Mouse (Mus musculus) E14TG2a.4 (cell line): ENCODE measurements at regions not wholly inside any gene's neighbourhood (a gene's known extent, or its start where the extent isn't known, plus 50 kb on each side); places are given as distances from the start of the nearest gene placed in this dataset.

Experiments
- CTCF ChIP-seq: conservative IDR thresholded peaks from 2 replicates; pipeline ENCODE4 v1.5.1; 2014; ENCODE audit warnings: low read length
- NANOG ChIP-seq: IDR thresholded peaks from 2 replicates; pipeline ENCODE4 v1.6.1; 2014; ENCODE audit warnings: borderline replicate concordance, low read length, mixed read lengths
- POU5F1 ChIP-seq: IDR thresholded peaks from 2 replicates; pipeline ENCODE4 v1.6.1; 2014; ENCODE audit warnings: low read length, borderline replicate concordance

GRCm38 (mm10) chr14:68189876-68190275, 1104.2 kb downstream of the Synb start:
- TF ChIP-seq CTCF, result no peak
- no peak for TF ChIP-seq NANOG
- no peak for TF ChIP-seq POU5F1
